Mouse (Mus musculus): ENCODE results near the gene 2410004P03Rik. TPM values are rescaled to one million over a fixed set of nuclear protein-coding genes. Genes with fewer than 3 reads are reported as not detected.

Gene 2410004P03Rik
- polyA plus RNA-seq (2012) = not detected in 2 replicates

DNA sequence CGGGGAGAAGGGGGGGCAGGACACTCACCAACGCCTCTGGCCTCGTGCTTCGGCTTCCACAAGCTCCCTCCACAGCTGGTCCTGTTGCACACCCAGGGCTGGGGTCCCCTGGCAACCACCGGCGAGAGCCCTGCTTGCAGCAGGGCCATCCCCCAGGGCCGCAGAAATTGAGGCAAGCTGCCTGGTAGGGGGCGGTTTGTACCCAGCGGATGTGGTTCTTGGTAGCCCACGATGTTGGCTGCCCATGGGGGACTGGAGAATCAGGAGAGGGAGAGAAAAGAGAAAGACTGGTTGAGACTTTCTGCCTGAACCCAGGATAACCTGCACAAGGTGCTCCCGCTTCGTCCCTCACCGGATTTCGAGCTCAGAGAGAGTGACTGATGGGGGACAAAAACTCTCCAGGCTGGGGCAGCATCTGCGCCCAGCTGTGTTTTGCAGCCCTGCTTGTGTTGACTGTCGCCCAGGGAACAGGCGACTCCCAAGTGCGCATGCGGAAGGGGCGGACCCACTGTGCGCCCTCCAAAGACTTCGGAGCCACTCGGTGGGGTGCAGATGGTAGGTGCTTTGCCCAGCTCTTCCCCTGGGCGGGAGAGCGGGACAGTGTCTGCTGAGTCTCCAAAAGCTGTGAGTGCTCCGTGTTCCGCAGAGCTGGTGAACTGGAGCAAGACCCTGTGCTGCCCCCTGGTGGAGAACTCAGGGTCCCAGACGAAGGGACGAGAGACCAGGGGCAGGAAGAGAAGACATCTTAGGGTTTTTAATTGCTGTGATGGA is at the start of gene 2410004P03Rik:
TSS of gene 2410004P03Rik (minus strand) at position 628 of the 771 bp plus-strand sequence.
- Histone ChIP-seq H3K4me1 (ENCODE audit: control insufficient read depth) (peaks cover 7% of the 10 kb centered on the region), H3K4me3 (replicated peaks) (peak within 1 kb of the TSS; percentile 41), H3K9me3 (ENCODE audit: control insufficient read depth, low read length) (peaks cover 5% of the 10 kb centered on the region; the same call in 1 of the 2 replicates), H3K27me3 (ENCODE audit: control insufficient read depth) (peaks cover 9% of the 10 kb centered on the region), H3K36me3 (ENCODE audit: control insufficient read depth) (no peaks in the 10 kb centered on the region)
- TF ChIP-seq GATA1 (IDR thresholded peaks at IDR 0.05; ENCODE audit: low read length) (no peak), TAL1 (IDR thresholded peaks at IDR 0.05; ENCODE audit: low read length) (no peak)

GRCm38 (mm10) chr12:17061183-17061722 is 49.7 kb upstream of the 2410004P03Rik start:
- Histone ChIP-seq H3K36me3 (ENCODE audit: control insufficient read depth) (no peaks in the 10 kb centered on the region), H3K27me3 (ENCODE audit: control insufficient read depth) (no peaks in the 10 kb centered on the region), H3K9me3 (ENCODE audit: control insufficient read depth, low read length) (no peaks in the 10 kb centered on the region), H3K4me3 (replicated peaks) (no peak overlapping the region), H3K4me1 (ENCODE audit: control insufficient read depth) (no peaks in the 10 kb centered on the region)
- TF ChIP-seq TAL1 (IDR thresholded peaks at IDR 0.05; ENCODE audit: low read length) (no peak), GATA1 (IDR thresholded peaks at IDR 0.05; ENCODE audit: low read length) (no peak)

- Histone ChIP-seq H3K9me3 (ENCODE audit: control insufficient read depth, low read length) (no peaks in the 10 kb centered on the region), H3K27me3 (ENCODE audit: control insufficient read depth) (no peaks in the 10 kb centered on the region), H3K4me3 (replicated peaks) (no peak overlapping the region), H3K36me3 (ENCODE audit: control insufficient read depth) (no peaks in the 10 kb centered on the region), H3K4me1 (ENCODE audit: control insufficient read depth) (no peaks in the 10 kb centered on the region)
- no peak for TF ChIP-seq GATA1 (IDR thresholded peaks at IDR 0.05; ENCODE audit: low read length)
These were observed 47.0 kb upstream of the 2410004P03Rik start for GRCm38 (mm10) chr12:17058490-17058889.

DNA sequence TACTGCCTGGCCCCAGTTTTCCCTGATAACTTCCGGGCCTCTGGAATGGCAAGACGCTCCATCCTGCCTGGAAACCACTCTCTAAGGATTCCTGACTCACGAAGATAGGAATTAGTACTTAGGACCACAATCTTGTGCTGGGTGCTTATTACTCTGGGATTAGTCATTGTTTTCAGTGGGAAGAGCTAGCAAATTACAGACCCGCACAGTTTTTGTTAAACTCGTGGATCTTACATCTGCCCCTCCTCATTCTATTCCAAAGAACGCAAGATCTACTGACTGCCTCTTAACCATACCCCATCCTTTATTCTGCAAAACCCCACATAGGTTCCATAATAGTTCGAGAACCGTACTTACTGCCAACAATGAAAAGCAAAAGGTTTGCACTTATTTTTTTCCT is 45.6 kb upstream of the 2410004P03Rik start:
- no peaks in the 10 kb centered on the region for H3K9me3 ChIP-seq (ENCODE audit: control insufficient read depth, low read length)
- H3K36me3 ChIP-seq (ENCODE audit: control insufficient read depth) = no peaks in the 10 kb centered on the region
- no peaks in the 10 kb centered on the region for H3K4me1 ChIP-seq (ENCODE audit: control insufficient read depth)
- TF ChIP-seq GATA1 (IDR thresholded peaks at IDR 0.05; ENCODE audit: low read length) (no peak), TAL1 (IDR thresholded peaks at IDR 0.05; ENCODE audit: low read length) (no peak)
- no peaks in the 10 kb centered on the region for H3K27me3 ChIP-seq (ENCODE audit: control insufficient read depth)
- H3K4me3 ChIP-seq (replicated peaks) = no peak overlapping the region

DNA sequence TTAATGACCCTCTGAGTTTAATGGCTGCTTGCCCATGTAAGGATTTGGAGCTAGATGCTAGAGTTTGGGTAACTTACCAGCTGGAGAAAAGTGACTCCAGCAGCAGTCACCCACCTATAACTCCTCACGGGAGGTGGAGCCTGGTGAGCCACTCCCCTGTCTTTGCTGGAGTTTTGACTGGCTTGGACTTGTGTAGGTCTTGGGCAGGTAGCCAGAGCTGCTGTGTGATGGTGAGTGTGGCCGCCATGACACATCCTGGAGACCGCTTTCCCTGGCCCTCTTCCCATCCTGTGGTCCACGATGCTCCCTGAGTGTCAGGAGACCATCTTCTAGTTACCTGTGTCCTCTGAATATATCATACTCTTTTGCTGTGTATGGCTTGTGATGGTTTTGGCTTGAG is 44.2 kb upstream of the 2410004P03Rik start:
- H3K36me3 ChIP-seq (ENCODE audit: control insufficient read depth) = no peaks in the 10 kb centered on the region
- H3K27me3 ChIP-seq (ENCODE audit: control insufficient read depth) = no peaks in the 10 kb centered on the region
- no peak for TF ChIP-seq TAL1 (IDR thresholded peaks at IDR 0.05; ENCODE audit: low read length)
- no peak for TF ChIP-seq GATA1 (IDR thresholded peaks at IDR 0.05; ENCODE audit: low read length)
- no peaks in the 10 kb centered on the region for H3K9me3 ChIP-seq (ENCODE audit: control insufficient read depth, low read length)
- no peaks in the 10 kb centered on the region for H3K4me1 ChIP-seq (ENCODE audit: control insufficient read depth)
- no peak overlapping the region for H3K4me3 ChIP-seq (replicated peaks)

DNA sequence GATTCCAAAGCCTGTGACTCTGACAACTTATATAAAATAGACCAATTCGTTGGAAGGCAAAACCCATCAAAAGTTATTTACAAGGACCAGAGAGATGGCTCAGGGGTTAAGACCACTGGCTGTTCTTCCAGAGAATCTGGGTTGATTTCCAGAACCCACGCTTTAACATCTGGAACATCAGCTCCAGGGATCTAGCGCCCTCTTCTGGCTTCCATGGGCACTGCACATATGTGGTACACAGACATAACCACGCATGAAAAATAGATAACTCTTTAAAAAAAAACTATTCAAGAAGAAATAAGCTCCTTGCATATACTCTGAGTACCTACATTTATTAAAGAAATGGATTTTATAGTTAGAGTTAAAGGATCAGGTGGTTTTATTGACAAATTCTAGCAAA is 43.2 kb upstream of the 2410004P03Rik start:
- H3K9me3 ChIP-seq (ENCODE audit: control insufficient read depth, low read length) = no peaks in the 10 kb centered on the region
- no peaks in the 10 kb centered on the region for H3K27me3 ChIP-seq (ENCODE audit: control insufficient read depth)
- no peak for TF ChIP-seq GATA1 (IDR thresholded peaks at IDR 0.05; ENCODE audit: low read length)
- no peak for TF ChIP-seq TAL1 (IDR thresholded peaks at IDR 0.05; ENCODE audit: low read length)
- no peak overlapping the region for H3K4me3 ChIP-seq (replicated peaks)
- H3K4me1 ChIP-seq (ENCODE audit: control insufficient read depth) = no peaks in the 10 kb centered on the region
- no peaks in the 10 kb centered on the region for H3K36me3 ChIP-seq (ENCODE audit: control insufficient read depth)

GRCm38 (mm10) chr12:17052673-17053072 is 41.1 kb upstream of the 2410004P03Rik start:
- Histone ChIP-seq H3K4me1 (ENCODE audit: control insufficient read depth) (no peaks in the 10 kb centered on the region), H3K36me3 (ENCODE audit: control insufficient read depth) (no peaks in the 10 kb centered on the region), H3K9me3 (ENCODE audit: control insufficient read depth, low read length) (no peaks in the 10 kb centered on the region), H3K4me3 (replicated peaks) (no peak overlapping the region), H3K27me3 (ENCODE audit: control insufficient read depth) (no peaks in the 10 kb centered on the region)
- TF ChIP-seq TAL1 (IDR thresholded peaks at IDR 0.05; ENCODE audit: low read length) (no peak), GATA1 (IDR thresholded peaks at IDR 0.05; ENCODE audit: low read length) (no peak)

GRCm38 (mm10) chr12:17051057-17051456 is 39.5 kb upstream of the 2410004P03Rik start:
- H3K27me3 ChIP-seq (ENCODE audit: control insufficient read depth) = no peaks in the 10 kb centered on the region
- H3K4me3 ChIP-seq (replicated peaks) = no peak overlapping the region
- no peaks in the 10 kb centered on the region for H3K36me3 ChIP-seq (ENCODE audit: control insufficient read depth)
- TF ChIP-seq TAL1 (IDR thresholded peaks at IDR 0.05; ENCODE audit: low read length) (no peak), GATA1 (IDR thresholded peaks at IDR 0.05; ENCODE audit: low read length) (no peak)
- no peaks in the 10 kb centered on the region for H3K4me1 ChIP-seq (ENCODE audit: control insufficient read depth)
- H3K9me3 ChIP-seq (ENCODE audit: control insufficient read depth, low read length) = no peaks in the 10 kb centered on the region

- Histone ChIP-seq H3K4me3 (replicated peaks) (no peak overlapping the region), H3K9me3 (ENCODE audit: control insufficient read depth, low read length) (no peaks in the 10 kb centered on the region), H3K27me3 (ENCODE audit: control insufficient read depth) (no peaks in the 10 kb centered on the region), H3K36me3 (ENCODE audit: control insufficient read depth) (no peaks in the 10 kb centered on the region), H3K4me1 (ENCODE audit: control insufficient read depth) (no peaks in the 10 kb centered on the region)
- no peak for TF ChIP-seq GATA1 (IDR thresholded peaks at IDR 0.05; ENCODE audit: low read length)
- no peak for TF ChIP-seq TAL1 (IDR thresholded peaks at IDR 0.05; ENCODE audit: low read length)
These were observed 38.3 kb upstream of the 2410004P03Rik start for GRCm38 (mm10) chr12:17049796-17050195.
